Mouse (Mus musculus) midbrain, embryonic 13.5 days (tissue): Measurements from ENCODE around the gene Dpp6. TPM values are rescaled to one million over a fixed set of nuclear protein-coding genes. Genes with fewer than 3 reads are reported as not detected.

Source experiments
- ATAC-seq: fragments of 200-750 bp; cut with Nextera tagmentation; 2 replicates; pipeline ENCODE4 v1.8.0; 2017; ENCODE audit warnings: mild to moderate bottlenecking, moderate TSS enrichment, moderate library complexity
- H3K27ac ChIP-seq: fragments of 300-500 bp; sonication (generic); 2 replicates; pipeline ENCODE4 v1.5.1; 2015; ENCODE audit warnings: inconsistent platforms, mild to moderate bottlenecking, moderate library complexity
- H3K27me3 ChIP-seq: fragments of 300-500 bp; sonication (generic); 2 replicates; pipeline ENCODE4 v1.6.1; 2015; ENCODE audit warnings: mild to moderate bottlenecking, inconsistent platforms
- H3K36me3 ChIP-seq: fragments of 300-500 bp; sonication (generic); 2 replicates; pipeline ENCODE4 v1.6.1; 2015; ENCODE audit warnings: mild to moderate bottlenecking, inconsistent platforms
- H3K4me1 ChIP-seq: fragments of 300-500 bp; sonication (generic); replicated peaks from 2 replicates; pipeline ENCODE4 v1.6.1; 2015; ENCODE audit warnings: inconsistent platforms
- H3K4me2 ChIP-seq: fragments of 300-500 bp; sonication (generic); replicated peaks from 2 replicates; pipeline ENCODE4 v1.6.1; 2015; ENCODE audit warnings: moderate library complexity, mild to moderate bottlenecking, inconsistent platforms
- H3K4me3 ChIP-seq: fragments of 300-500 bp; sonication (generic); replicated peaks from 2 replicates; pipeline ENCODE4 v1.5.1; 2015; ENCODE audit warnings: mild to moderate bottlenecking, inconsistent platforms
- H3K9ac ChIP-seq: fragments of 300-500 bp; sonication (generic); replicated peaks from 2 replicates; pipeline ENCODE4 v1.6.1; 2015; ENCODE audit warnings: mild to moderate bottlenecking, inconsistent platforms
- H3K9me3 ChIP-seq: fragments of 300-500 bp; sonication (generic); 2 replicates; pipeline ENCODE4 v1.6.1; 2016; ENCODE audit warnings: mild to moderate bottlenecking, inconsistent platforms
- WGBS: fragments of 180-500 bp; shearing (Covaris S2); methylation state at CpG from one replicate; pipeline ENCODE4 v1.1.7; 2015; 5-methylcytosine and 5-hydroxymethylcytosine counted together
- polyA plus RNA-seq: library from polyadenylated mRNA; unstranded; fragments of >200 nt; fragmentation: Nextera tagmentation; extraction: Ambion mirVana; gene quantifications from 2 replicates; pipeline ENCODE4 v1.2.1, GENCODE M21; 2015

Gene Dpp6
- polyA plus RNA-seq, 1 experiment from 2014 or later = 46.4 TPM

DNA sequence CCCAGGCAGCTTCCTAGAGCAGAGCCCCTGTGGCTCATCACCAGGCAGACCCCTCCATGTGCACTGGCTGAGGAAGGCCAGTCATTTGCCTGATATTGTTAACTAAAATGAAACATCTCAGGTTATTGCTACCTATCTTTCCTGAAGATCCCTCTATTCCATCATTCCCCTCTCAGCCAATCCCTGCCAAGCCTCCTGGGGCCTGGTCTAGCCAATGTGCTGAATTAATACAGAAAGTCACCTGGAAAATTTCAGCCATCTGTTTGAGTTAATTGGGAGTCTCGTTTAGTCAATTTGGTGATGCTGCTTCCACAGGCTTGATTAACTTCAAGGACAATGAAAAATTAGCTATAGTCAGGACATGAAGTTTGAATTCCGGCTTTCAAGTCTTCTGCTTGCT is 818.9 kb downstream of the Dpp6 start:
- H3K4me3 ChIP-seq = no peak overlapping the region
- H3K9me3 ChIP-seq = no peaks in the 10 kb centered on the region
- no peak for ATAC-seq
- H3K4me1 ChIP-seq = no peaks in the 10 kb centered on the region
- H3K27ac ChIP-seq = no peak overlapping the region
- H3K4me2 ChIP-seq = no peak overlapping the region
- WGBS = 86% methylated on average over 2 of the region's 2 CpGs
- H3K36me3 ChIP-seq = peaks cover 38% of the 10 kb centered on the region
- no peaks in the 10 kb centered on the region for H3K27me3 ChIP-seq
- H3K9ac ChIP-seq = no peak overlapping the region

DNA sequence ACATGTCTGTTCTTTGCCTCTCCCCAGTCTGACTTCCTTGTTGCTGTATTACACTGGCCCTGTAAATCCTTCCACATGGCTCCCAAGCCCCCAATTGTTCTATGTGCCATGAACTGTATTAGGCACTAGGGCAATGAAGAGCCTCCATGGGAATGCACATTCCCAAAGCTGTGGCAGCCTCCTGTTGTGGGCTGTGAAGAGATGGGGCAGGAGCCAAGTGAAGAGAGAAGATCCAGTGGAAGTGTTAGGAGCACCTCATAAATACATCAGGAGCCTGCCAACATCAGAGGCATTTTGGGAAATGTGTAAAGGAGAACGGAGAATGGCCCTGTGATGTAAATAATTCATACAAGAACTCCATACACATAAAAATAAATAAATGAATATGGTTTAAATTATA is 824.9 kb downstream of the Dpp6 start:
- no peak for ATAC-seq
- no peak overlapping the region for H3K27ac ChIP-seq
- WGBS = 88% methylated on average over 1 of the region's 1 CpGs
- H3K4me1 ChIP-seq = no peaks in the 10 kb centered on the region
- H3K27me3 ChIP-seq = no peaks in the 10 kb centered on the region
- H3K4me3 ChIP-seq = no peak overlapping the region
- peaks cover 7% of the 10 kb centered on the region; the same call in 1 of the 2 replicates for H3K36me3 ChIP-seq
- H3K4me2 ChIP-seq = no peak overlapping the region
- no peak overlapping the region for H3K9ac ChIP-seq
- no peaks in the 10 kb centered on the region for H3K9me3 ChIP-seq

DNA sequence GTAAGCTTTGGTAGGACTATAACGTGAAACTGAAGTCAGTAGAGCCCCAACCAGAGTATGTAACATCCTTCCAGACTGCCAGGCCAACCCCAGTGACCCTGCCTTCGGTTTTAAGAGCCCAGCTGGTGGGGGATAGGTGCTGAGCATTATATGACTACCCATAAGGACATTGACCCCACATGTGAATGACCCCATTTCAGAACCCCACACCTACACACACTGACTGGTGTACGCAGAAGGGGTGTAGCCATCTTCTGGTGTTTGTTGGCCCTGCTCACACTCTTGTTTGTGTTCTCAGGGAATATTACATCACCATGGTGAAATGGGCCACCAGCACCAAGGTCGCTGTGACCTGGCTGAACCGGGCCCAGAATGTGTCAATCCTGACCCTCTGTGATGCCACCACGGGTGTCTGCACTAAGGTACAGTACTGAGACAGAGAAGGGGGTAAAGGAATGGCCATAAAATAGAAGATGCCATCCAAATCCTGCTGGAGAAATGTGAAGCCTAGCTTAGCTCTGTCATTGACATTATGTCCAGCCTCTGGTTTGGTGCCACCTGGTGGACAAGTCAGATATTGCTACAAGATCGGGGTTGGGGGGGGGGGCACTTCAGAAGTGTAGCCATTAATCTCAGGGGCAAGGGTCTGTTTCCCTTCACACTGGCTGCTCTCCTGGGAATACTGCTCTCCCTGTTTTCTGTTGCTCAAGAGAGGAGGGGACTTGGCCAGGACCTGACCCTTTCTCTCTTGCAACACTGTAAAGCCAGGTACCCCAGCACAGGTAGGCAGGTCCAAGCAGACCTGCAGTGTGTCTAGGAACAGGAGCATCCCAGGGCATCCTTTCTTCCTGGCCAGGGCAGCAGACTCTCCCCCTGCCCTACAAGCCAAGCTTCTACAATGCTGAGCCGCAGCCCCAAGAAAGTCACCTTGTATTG is 835.1 kb downstream of the Dpp6 start:
- peaks cover 5% of the 10 kb centered on the region for H3K4me1 ChIP-seq
- no peak overlapping the region for H3K27ac ChIP-seq
- no peak overlapping the region for H3K4me2 ChIP-seq
- H3K27me3 ChIP-seq = no peaks in the 10 kb centered on the region
- no peak overlapping the region for H3K9ac ChIP-seq
- H3K9me3 ChIP-seq = no peaks in the 10 kb centered on the region
- H3K4me3 ChIP-seq = no peak overlapping the region
- 64% methylated on average over 8 of the region's 8 CpGs for WGBS
- 0 out of 2 replicates have a peak, but pooled peaks cover 4% of the 10 kb centered on the region for H3K36me3 ChIP-seq
- peak; percentile 57 for ATAC-seq

DNA sequence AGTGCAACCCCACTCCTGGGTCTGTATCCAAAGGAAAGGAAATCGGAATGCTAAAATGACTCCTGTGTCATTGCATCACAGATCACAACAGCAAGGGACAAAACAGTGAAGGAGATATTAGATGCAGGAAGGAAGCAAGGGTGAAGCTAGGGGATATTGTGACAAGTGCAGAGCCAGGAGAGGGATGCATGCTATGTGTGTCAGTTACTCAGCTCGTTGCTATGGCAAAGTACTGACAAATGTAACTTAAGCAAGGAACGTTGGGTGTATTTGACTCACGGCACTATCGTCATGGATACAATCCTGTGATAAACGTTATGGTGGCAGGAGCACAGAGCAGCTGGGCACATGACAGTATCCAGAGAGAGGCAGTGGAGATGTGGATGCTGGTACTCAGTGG is 839.1 kb downstream of the Dpp6 start:
- H3K4me3 ChIP-seq = no peak overlapping the region
- H3K27me3 ChIP-seq = no peaks in the 10 kb centered on the region
- H3K9ac ChIP-seq = no peak overlapping the region
- no peaks in the 10 kb centered on the region for H3K9me3 ChIP-seq
- 0 out of 2 replicates have a peak, but pooled peaks cover 4% of the 10 kb centered on the region for H3K36me3 ChIP-seq
- H3K4me2 ChIP-seq = no peak overlapping the region
- ATAC-seq = no peak
- WGBS = 69% methylated on average over 6 of the region's 6 CpGs
- peaks cover 5% of the 10 kb centered on the region for H3K4me1 ChIP-seq
- H3K27ac ChIP-seq = no peak overlapping the region

DNA sequence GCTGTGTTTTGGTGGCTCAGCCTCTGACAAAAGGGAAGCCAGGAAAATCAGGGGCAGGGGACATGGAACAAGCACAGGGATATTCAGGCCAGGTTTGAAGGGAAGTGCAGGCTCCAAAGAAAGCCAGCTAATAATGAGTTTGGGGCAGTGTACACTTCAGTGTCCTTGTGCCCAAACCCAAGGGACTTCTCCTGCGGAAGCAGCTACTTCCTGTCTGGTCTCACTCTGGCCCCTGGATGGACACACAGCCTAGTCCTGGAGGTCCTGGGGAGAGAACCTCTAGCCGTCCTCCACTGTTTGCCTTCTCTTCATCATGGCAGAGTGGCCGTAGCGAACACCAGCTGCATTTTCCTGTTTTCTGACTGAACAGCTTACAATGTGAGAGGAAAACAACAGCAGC is 840.7 kb downstream of the Dpp6 start:
- WGBS = 83% methylated on average over 4 of the region's 4 CpGs
- ATAC-seq = no peak

DNA sequence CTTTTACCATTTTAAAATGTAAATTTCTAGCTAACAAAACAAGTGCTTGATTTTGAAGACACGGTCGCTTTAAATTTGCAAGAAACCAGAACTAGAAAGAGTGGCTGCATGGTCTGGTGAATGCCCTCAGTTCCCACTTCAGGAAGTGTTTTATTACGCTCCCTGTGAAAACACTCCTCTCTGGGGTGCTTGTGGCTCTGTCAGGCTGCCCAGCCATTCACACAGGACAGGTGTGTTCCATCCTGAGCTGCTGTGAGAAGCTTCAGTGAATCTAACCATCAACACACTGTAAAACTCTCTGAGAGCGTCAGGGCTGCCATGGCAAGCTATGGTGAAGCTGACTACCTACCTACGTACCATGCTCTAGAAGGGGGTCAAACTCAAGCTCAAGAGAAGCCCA is 841.2 kb downstream of the Dpp6 start:
- Histone ChIP-seq H3K27ac (no peak overlapping the region), H3K4me1 (peaks cover 5% of the 10 kb centered on the region), H3K9me3 (no peaks in the 10 kb centered on the region), H3K9ac (no peak overlapping the region), H3K36me3 (peaks cover 12% of the 10 kb centered on the region), H3K27me3 (no peaks in the 10 kb centered on the region), H3K4me3 (no peak overlapping the region), H3K4me2 (no peak overlapping the region)
- 90% methylated on average over 5 of the region's 5 CpGs for WGBS
- no peak for ATAC-seq

More for the DNA sequence above, 840.7 kb downstream of the Dpp6 start:
- Histone ChIP-seq H3K4me3 (no peak overlapping the region), H3K27ac (no peak overlapping the region), H3K4me2 (no peak overlapping the region), H3K27me3 (no peaks in the 10 kb centered on the region), H3K9ac (no peak overlapping the region), H3K4me1 (peaks cover 5% of the 10 kb centered on the region), H3K36me3 (peaks cover 7% of the 10 kb centered on the region; the same call in 1 of the 2 replicates), H3K9me3 (no peaks in the 10 kb centered on the region)

DNA sequence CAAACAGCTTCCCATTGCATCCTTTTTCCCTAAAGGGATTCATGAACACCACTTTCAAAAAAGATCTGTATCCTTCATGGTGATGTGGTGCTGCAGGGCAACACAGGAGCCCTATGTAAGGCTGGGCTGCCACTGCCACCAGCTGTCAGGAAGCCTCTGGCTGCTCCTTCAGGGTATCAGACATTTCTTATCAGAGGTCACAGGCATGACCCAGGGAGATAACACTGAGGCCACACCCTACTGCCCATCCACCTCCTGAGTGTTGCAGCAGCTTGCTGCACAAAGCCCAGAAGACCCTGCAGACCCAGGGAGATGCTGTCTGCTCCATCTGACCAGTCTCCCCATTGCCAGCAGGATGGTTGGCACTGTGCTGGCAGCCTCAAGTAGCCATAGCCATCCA is 841.6 kb downstream of the Dpp6 start:
- Histone ChIP-seq H3K4me1 (peaks cover 5% of the 10 kb centered on the region), H3K4me3 (no peak overlapping the region), H3K4me2 (no peak overlapping the region), H3K9ac (no peak overlapping the region), H3K27ac (no peak overlapping the region), H3K36me3 (peaks cover 15% of the 10 kb centered on the region), H3K9me3 (no peaks in the 10 kb centered on the region), H3K27me3 (no peaks in the 10 kb centered on the region)
- no peak for ATAC-seq

DNA sequence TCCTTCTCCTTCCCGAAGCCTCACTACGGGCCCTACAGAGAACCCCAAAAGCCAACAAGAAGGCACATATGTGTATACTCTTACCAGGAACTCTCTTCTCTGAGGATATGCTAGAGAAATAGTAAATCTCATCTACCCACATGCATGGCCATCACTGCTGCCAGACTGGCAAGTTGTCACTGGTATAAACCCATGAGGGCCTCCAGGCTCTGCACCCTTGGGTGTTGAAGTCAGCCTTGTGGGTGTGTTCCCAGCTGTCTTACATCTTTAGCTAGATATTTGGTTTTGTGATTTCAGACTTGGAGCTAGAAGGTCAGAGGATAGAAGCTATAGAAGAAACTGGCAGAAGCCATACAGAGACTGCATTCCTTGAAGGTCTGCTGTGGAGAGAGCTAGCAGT is 842.0 kb downstream of the Dpp6 start:
- Histone ChIP-seq H3K9me3 (no peaks in the 10 kb centered on the region), H3K4me1 (peaks cover 5% of the 10 kb centered on the region), H3K36me3 (peaks cover 14% of the 10 kb centered on the region), H3K4me2 (no peak overlapping the region), H3K9ac (no peak overlapping the region), H3K27ac (no peak overlapping the region), H3K4me3 (no peak overlapping the region), H3K27me3 (no peaks in the 10 kb centered on the region)
- no peak for ATAC-seq
- WGBS = 94% methylated on average over 2 of the region's 2 CpGs

DNA sequence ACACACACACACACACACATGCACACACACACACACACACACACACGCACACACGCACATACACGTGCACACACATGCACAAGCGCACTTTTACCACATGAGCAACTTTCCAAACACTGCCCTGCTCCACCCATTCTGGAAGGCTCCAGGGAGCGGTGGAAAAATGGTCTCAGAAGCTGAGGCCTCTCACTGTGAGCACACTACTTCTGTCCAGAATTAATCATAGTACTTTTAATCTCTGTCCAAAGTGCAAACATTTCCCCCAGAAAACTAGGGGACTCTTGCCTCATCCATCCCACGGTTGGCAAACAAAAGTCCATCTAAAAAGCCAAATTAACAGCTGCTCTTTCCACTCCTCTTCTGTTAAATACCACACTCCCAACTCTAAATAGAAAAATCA is 842.8 kb downstream of the Dpp6 start:
- Histone ChIP-seq H3K4me2 (no peak overlapping the region), H3K27me3 (no peaks in the 10 kb centered on the region), H3K4me3 (no peak overlapping the region), H3K9ac (no peak overlapping the region), H3K4me1 (peaks cover 3% of the 10 kb centered on the region), H3K36me3 (peaks cover 21% of the 10 kb centered on the region), H3K27ac (no peak overlapping the region), H3K9me3 (no peaks in the 10 kb centered on the region)
- 82% methylated on average over 6 of the region's 6 CpGs for WGBS
- ATAC-seq = no peak

DNA sequence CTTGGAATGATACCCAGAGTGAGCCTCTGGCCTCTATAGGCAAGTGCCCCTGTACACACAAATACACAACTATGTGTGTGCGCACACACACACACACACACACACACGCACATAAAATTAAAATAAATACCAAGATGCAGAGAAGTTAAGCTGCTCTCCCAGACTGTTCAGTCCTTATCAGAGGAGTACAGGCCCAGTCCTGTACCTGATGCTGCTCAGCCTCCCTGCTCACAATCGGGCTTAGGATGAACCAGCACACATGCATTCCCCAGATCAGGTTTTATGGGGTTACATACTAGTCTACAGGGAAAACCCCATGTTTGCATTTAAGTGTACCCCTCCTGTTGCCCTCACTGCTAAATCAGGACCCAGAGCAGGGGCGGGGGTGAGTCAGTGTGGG is 847.1 kb downstream of the Dpp6 start:
- H3K9me3 ChIP-seq = no peaks in the 10 kb centered on the region
- H3K27me3 ChIP-seq = no peaks in the 10 kb centered on the region
- H3K36me3 ChIP-seq = peaks cover 51% of the 10 kb centered on the region
- ATAC-seq = no peak
- H3K9ac ChIP-seq = no peak overlapping the region
- WGBS = 94% methylated on average over 4 of the region's 4 CpGs
- H3K27ac ChIP-seq = no peak overlapping the region
- no peak overlapping the region for H3K4me2 ChIP-seq
- no peaks in the 10 kb centered on the region for H3K4me1 ChIP-seq
- no peak overlapping the region for H3K4me3 ChIP-seq

DNA sequence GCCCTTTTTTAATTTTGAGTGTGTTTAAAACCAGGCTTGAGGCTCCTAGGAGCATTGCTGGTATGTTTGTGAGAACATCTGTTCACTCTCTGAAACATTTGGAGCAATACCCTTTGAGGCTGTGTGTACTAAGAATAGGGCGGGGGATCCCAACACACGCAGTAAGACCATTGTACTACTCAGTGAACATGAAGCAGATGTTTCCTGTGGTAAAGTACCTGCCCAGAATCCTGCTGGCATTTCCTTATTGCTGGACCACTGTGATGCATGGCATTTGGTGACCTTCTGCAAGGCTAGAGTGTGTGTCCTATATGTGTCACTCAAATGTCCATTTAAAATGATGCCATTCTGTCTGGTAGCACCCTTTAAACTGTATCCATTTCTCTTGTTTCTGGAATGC is 854.5 kb downstream of the Dpp6 start:
- Histone ChIP-seq H3K27me3 (no peaks in the 10 kb centered on the region), H3K27ac (no peak overlapping the region), H3K4me1 (no peaks in the 10 kb centered on the region), H3K4me3 (no peak overlapping the region), H3K9me3 (no peaks in the 10 kb centered on the region), H3K9ac (no peak overlapping the region), H3K36me3 (peaks cover 41% of the 10 kb centered on the region), H3K4me2 (no peak overlapping the region)
- no peak for ATAC-seq
- WGBS = 75% methylated on average over 2 of the region's 2 CpGs

DNA sequence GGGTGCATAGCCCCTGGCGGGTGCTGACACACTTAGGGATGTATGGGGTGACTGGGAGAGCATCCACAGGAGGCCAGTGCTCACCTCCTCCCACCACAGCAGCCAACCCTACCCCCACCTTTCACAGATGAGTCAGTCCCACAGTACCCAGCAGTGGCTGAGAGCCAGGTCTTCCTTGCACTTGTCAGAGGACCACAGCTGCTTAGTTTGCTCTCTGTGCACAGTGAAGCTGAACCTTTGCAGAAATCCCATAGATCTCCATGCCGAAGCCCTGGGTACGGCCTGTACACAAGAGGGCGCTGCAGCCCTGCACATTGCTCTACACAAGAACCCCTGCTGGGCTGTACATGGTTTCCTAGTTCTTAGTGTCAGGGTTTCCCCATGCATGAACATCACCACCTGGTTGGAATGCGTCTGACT is 860.3 kb downstream of the Dpp6 start:
- Histone ChIP-seq H3K4me1 (no peaks in the 10 kb centered on the region), H3K4me2 (no peak overlapping the region)
- peak; percentile 70 for ATAC-seq

More for the DNA sequence above, 860.3 kb downstream of the Dpp6 start:
- no peak overlapping the region for H3K9ac ChIP-seq
- no peak overlapping the region for H3K4me3 ChIP-seq
- peaks cover 16% of the 10 kb centered on the region for H3K36me3 ChIP-seq
- H3K9me3 ChIP-seq = no peaks in the 10 kb centered on the region
- H3K27ac ChIP-seq = no peak overlapping the region
- H3K27me3 ChIP-seq = no peaks in the 10 kb centered on the region
- WGBS = 49% methylated on average over 5 of the region's 5 CpGs
